Mouse (Mus musculus): ENCODE measurements around the gene Usp20. TPM values are rescaled to one million over a fixed set of nuclear protein-coding genes. Genes with fewer than 3 reads are reported as not detected.

Gene Usp20
- total RNA-seq, 1 experiment from 2014 or later: 31.3 TPM

DNA sequence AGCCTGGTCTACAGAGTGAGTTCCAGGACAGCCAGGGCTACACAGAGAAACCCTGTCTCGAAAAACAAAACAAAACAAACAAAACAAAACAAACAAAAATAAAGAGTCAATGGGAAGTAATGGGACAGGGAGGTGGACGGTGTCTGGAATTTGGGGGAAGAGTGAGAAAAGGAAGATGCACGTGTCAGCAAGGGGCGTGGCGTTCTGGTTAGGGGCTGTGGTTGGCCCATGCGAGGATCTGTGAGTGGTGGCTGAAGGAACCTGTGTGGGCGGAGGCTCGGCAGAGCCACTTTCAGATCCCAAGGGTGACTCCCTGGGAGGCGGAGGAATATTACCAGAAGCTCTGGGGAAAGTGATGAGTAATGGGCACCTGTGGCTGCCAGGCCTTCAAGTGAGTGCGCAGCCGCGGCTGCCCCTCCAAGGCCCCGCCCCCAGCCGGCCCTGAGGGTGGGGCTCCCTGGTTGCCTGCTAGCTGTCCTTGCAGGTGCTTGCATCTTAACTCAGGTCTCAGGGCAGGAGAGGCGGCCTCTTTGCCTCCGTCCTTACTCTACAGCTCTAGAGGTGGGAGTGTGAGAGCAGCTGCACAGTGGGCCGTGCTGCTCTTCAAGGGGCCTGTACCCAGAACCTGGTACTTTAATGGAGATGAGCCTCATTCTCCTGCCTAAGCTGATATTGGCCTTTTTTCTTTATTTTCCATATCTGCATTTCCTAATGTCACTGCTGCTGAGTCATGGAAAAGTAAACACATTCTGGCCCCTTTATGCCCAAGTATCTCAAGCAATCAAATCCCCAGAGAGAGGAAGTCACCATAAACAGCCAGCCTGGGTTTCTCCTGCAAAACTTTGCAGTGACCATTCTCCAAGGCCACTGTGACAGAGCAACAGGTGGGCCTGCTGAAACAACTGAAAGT, 3.3 kb downstream of the Usp20 start:
- DNase-seq: peak; percentile 86

DNA sequence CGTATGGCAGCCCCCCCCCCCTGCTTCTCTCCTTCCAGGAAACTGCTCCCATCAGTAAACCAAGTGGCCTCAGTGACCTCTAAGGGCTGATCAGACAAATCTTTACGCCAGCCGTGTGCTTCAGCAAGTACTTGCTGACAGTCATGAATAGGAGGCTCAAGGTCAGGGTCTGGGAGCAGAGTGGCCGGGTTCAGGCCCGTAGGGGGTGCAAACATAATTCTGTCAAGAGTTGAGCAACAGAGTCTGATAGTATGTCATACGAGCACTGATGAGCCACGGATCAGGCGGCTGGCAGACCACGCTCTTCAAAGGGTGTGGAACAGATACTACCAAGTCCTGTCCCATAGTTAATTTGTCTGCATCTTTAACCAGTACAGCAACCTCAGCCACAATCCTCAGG, 8.1 kb downstream of the Usp20 start:
- peak; percentile 30 for DNase-seq

DNA sequence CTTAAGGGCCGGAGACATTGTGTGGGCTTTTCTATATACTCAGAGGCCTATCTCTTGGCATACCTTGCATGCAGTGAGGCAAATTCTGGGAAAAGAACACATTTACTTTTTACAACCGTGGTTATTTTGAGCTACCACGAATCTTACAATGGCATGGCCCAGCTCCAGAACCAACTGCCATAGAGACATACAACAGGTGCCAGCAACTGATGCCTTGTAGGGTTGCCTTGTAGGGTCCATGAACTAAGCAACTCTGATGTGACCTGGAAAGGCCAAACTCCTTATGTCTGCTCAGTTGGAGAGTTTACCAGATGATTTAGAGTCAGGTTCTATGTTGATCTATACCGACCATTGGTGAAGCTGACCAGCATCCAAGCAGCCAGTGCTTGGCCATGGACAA, 12.8 kb downstream of the Usp20 start:
- DNase-seq: no peak

DNA sequence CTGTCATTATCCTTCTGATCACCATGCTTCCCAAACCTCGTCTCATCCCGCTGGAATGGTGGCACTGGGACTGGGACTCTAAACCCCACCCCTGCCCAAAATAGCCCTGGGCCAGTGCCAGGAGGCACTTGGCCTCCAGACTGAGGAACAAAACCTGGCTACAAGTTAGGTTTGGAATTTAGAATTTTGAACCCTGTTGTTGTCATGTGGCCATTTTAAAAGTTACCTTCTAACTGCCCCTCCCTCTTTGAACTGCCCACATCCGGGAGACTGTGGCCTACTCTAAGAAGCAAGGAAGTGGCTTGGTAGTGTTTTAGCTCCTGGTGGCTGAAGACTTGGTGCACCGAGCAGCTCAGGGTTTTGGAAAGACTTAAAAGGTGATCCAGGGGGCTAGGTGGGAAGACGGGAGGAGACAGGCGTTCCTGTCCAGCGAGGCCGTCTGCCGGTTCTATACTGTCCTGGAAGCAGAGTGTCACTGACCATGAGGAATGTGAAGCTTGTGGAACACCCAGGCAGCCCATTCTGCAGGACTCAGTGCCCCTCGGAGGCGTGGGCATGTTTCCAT, 13.4 kb downstream of the Usp20 start:
- peak; percentile 47 for DNase-seq

DNA sequence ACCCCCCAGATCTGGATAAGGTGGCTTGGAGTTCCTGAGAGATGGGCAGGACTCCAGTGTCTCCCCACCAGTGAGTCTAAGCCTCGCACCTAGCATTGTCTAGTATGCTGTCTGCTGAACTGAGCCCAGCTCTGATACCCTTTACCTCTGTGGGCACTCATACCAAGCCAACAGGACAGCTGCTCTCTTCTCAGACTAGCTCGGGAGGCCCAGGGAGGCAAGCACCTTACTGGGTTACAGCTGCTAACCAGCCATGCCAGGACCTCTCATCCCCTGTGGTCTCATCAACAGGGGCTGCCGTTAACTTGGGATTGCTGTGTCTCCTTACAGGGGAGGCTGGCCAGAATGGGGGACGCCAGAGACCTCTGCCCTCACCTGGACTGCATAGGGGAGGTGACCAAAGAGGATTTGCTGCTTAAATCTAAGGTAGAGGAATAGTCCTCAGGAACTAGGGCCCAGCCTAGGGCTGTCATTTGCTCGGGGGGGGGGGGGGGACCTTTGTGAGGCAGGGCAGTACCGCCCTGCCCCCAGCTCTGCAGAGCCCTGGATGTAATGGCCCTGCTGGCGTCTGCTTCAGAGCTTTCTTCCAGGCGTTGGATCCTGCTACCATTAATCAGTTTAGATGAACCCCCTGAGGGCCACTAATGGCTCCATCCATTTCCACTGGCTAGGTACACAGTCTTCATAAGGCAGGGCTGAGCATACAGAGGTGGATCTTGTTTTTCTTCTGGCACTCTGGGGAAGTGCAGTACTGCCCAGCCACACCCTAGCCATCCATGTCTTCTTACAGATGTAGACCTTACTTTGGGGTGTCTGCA, 16.6 kb downstream of the Usp20 start:
- DNase-seq: no peak

DNA sequence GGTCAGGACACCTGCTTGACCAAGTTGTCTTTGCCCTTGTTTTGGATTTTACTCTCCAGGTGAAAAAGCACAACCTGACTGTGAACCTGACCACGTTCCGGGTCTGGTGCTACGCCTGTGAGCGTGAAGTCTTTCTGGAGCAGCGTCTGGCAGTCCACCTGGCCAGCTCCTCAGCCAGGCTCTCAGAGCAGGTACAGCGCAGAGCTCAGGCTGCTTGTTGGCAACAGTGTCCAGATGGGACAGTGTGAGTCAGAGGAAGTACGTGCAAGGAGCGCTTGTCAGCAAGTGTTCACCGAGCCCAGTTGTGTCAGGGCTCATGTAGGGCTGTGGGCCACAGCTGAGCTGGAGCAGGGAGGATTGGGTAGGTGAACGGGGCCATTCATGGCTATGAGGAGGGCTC, 20.8 kb downstream of the Usp20 start:
- no peak for DNase-seq

DNA sequence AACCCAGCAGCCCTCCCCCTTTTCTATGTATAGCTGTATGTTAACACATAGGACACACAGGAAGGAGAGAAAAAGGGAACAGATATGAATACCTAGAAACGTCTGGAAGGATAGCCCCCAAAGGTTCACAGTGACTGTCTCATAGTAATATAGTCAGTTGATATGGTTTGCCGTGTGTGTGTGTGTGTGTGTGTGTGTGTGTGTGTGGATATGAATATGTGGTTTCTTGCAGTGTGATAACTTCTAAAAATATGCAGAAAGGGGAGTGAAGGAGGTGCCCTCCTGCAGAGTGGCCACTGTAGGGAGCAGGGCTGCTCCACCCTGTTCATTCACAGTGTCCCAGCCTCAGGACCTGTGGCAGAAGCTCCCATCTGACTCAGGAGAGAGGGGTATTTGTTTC, 23.4 kb downstream of the Usp20 start:
- DNase-seq: no peak

DNA sequence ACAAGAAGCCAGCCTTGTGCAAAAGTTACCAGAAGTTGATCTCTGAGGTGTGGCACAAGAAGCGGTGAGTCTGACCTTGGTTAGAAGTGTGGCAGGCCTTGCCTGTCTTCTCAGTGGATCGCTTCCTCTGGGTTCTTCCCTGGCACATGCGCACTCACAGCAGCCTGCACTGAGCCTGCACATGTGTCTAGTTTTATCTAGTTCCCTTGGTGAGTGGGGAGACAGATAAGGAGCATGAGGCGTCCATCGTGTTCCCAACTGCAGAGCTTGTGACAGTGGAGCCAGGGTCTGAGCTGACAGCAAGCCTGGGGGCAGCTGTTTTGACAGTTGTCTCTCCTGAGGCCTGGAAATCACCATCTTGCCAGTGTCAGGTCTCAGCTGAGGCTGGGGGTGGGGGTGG, 24.4 kb downstream of the Usp20 start:
- DNase-seq: no peak

DNA sequence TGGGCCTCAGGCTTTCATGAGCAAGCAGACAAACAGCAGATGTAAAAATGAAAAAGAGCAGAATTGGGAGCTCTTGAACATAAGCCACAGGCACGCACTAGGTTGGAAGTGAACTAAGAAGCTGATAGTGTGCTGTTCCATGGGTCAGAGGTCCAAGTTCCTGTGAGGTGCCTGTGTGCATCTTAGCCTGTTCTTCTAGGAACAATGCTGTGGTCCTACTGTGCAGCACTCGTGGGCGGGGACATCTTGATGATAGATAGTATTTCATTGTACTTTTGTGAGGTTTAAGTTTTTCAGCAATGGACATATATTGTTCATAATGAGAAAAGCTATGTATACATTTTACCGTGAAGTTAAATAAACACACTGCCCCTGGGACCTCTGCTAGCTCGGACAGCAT, 25.1 kb downstream of the Usp20 start:
- DNase-seq: no peak

DNA sequence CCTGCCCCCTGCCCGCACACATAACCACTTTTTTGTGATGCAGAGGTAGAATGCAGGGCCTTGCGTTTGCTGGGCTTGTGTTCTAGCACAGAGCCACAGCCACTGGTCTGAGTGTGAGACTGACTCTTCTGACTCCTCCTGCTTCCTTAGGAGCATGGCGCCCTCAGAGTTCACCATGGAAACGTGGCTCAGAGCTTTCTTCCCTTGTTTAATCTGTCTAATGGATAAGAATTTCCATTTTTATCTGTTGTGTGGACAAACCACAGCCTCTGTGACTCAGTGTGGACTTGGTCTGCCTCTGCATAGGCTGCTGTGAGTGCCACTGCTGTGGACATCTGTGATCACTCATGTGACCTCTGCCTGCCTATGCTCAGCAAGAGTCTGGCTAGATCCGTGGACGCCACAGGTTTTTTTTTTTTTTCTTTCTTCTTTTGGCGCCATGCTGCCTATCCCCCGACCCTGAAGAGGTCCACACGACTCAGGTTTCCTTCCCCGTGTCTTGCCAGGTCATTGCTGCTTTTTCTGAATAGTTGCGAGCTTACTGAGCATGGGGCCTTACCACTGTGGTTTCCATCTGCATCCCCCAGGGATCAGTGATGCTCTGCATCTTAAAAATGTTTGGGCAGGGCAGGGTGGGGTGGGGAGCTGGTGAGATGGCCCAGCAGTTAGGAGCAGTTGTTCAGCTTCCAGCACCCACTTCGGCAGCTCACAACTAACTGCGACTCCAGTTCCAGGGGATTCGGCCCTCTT, 31.5 kb downstream of the Usp20 start:
- no peak for DNase-seq

DNA sequence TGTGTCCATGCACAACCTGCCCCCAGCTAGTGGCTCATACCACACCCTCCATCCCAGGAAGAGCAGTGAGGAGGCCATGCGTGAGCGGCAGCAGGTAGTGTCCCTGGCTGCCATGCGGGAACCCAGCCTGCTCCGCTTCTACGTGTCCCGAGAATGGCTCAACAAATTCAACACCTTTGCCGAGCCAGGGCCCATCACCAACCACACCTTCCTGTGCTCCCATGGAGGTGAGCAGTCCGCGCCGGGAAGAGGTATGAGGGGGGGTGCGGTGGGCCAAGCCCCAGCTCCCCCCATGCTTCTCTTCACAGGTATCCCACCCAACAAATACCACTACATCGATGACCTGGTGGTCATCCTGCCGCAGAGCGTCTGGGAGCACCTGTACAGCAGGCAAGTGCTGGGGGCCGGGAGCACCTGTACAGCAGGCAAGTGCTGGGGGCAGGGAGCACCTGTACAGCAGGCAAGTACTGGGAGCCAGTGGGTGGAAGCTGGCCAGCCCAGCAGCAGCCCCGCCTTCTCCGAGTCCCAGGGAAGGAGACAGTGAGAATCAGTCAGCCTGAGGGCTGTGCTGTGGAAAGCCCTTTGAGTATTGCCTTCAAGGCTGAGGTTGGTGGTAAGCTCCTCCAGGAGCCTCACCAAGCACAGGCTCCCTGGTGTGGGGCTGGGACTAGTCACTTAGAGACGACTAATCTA, 35.7 kb downstream of the Usp20 start:
- no peak for DNase-seq

DNA sequence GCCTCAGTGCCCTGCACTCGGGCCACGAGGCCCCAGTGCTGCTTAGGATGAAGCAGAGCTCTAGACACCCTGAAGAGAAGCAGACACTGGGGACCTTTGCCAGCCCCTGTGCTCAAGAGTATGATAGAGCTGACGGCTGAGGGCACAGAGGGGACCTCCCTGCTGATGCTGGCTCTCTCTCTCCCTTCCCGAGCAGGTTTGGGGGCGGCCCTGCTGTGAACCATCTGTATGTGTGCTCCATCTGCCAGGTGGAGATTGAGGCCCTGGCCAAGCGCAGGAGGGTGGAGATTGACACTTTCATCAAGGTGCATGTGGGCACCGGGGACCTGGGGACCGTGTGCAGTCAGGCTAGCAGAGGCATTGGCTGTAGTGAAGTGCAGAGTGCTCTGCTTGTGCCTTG, 36.4 kb downstream of the Usp20 start:
- no peak for DNase-seq

DNA sequence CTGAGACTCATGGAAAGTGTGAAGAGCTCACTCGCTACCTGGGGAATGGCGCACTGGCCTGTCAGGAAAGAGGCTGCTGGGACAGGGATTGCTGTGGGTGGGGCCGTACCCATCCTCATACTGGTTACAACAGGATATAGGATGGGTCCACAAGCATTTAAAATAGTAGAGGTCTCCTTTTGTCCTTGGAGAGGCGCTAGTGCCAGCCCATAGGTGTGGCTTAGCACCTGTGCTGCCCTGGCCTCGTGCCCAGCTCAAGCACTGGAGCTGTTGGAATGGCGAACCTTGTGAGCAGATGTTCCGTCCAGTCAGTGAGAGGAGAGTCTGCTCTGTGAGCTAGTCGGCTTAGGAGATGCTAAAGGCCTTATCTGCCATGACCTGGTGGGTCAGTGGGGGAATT, 36.9 kb downstream of the Usp20 start:
- DNase-seq: no peak

DNA sequence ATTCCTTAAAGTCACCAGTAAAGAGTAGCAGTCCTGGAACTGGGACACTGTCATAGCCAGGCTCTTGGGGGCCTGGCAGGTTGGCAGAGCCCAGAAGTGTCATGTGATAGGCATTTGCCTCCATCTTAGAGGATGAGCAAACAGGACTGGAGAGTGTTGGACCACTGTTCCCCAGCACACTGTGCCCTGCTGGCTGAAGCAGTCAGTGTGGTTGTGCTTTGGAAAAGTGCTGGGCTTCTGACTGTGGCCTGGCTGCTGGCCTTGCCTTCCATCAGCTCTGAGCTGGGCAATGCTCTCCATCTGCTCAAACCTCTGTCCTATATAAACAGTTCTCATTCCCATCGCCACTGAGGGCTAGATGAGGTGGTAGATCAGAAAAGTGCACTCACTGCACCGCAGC, 38.1 kb downstream of the Usp20 start:
- DNase-seq: no peak

DNA sequence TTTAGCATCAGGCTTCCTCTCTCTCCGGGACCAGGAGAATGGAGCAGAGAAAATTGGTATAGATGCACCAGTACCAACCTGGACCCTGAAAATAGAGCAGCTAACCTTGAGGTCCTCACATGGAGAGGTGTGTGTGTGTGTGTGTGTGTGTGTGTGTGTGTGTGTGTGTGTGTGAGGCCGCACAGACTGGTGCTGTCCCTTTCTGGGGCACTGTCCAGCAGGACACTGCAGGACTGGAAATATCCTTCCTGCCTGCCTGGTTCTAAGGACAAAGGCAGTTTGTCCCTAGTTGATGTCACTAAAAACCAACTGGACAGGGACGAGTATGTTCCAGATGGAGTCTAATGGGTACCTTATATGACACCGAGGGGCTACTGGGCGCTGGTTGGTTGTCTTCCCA, 41.9 kb downstream of the Usp20 start:
- no peak for DNase-seq

DNA sequence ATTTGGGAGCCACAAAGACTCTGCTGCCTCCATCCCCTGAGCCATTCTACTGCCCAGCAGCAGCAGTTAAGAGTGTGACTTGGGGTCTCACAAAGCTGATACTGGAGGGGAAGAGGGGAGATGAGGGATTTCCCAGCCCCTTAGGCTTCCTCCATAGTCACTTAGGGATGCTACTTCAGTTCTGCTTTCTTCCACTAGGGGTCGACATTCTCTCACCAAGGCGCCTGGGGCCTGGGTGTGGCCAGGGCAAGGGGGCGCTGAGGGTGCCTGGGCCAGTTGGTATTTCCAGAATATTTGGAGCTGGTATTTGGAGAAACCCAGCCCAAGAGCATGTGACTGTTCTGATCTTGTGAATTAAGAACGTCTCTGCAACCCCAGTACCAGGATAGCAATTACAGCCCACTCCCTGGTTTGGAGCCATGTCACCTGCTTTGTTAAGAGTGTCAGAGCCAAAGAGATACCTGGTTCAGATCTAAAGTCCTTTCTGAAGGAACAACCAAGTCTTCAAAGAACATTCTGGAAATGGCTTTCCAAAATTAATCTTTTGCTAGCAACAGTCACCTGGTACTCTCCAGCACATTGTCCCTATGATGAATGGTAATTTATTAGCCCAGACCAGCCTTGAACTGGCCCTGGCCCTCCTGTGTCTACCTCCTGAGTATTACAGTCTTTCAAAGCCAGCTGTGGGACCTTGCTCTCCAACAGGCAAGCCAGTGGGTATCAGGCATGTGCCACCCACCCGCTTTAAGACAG, 42.7 kb downstream of the Usp20 start:
- DNase-seq: peak; percentile 46

DNA sequence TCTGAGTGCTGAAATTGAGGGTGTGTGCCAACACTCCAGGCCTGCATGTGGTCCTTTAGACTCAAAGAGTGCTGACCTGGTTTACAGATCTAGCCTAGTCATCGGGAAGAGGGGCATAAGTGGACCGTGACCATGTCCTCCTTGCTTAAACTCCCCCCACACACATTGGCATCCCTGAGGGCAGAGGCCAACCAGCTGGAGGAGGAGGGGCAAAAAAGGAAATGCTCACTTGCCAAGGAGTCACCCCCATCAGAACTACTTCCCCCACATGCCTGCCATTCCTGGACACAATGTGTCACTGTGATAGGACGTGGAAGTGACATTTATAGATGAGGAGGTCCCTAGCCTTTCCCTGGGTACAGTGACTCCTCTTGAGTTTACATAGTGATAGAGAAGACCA, 43.4 kb downstream of the Usp20 start:
- no peak for DNase-seq

DNA sequence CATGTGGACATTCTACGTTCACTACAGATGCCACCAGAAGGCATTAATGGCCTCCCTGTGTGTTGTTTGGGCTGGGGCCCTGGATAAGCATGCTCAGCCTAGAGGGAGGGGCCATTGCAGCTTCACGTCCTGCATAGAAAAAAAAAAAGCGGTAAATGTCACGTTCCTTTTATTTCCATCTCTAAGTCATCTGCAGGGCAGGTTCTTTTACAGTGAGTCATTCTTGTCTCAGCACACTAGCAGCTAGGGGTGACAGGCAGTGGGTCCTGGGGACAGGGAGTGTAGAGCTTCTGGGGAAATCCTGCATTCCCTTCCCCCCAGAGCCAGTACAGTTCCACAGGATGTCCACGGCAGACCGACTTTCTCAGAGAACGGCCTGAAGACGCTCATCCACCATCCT, 44.6 kb downstream of the Usp20 start:
- DNase-seq: no peak

DNA sequence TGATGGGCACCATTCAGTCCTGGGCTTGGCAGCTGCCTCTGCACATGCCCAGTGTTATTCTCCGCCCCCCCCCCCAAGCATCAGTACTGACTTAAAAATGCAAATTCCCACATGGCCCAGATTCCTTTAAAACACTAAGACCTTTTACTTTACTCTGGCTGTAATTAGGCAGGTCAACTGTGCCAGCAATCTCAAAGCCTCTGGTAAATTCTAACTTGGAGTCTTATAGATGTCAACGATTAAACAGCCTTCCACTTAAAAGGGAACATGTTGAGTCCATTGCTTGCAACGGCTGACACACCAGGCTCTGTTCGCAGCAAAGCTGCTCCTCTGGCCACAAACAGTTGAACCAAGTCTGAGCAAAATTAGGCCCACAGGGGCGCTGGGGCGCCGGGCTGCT, 49.9 kb downstream of the Usp20 start:
- DNase-seq: no peak

DNA sequence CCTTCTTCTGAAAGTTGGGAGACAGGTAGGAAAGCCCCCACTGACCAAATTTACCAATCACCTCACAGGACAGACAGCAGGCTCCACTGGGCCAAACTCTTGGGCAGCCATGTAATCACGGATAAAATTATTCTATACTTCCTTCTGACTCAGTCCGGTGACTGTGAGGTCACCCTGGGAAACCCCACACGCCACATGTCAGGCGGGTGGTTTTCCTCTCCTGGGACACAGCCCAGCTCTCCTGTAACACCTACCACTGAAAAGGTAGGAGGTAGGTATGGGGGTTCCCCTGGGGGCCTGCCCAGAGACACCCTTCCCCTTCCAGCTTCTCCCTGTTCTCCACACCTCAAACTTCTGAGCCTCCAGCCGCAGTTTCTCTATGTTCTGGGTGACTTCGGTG, 54.7 kb downstream of the Usp20 start:
- DNase-seq: no peak

DNA sequence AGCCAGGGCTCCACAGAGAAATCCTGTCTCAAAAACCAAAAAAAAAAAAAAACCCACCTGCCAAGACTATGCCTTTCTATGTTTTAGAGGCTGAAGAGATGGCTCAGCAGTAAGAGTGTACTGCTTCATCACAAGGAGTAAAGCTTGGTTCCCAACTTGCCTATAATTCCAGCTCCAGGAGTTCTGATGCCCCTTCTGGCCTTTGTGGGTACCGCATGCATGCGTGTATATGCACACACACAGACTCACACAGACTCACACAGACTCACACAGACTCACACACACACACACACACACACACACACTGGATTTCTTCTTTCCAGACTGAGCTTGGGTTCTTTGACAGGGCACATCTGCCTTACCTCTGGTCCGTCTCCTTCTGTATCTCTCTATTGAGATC, 58.0 kb downstream of the Usp20 start:
- no peak for DNase-seq
